Mouse (Mus musculus): ENCODE measurements at regions not wholly inside any gene's neighbourhood (a gene's known extent, or its start where the extent isn't known, plus 50 kb on each side); places are given as distances from the start of the nearest gene placed in this dataset.

DNA sequence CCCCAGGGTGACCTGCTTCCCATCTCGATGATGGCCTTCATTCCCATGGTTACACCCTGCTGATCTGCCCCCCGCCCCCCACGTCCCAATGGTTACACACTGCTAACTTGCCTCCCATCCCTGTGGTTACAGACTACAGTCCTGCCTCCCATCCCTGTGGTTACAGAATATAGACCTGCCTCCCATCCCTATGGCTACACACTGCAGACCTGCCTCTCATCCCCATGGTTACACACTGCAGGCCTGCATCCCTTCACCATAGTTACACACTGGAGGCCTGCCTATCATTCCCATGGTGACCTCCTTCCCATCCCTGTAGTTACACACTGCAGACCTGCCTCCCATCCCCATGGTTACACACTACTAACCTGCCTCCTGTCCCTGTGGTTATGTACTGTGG, 78.3 kb upstream of the Trpc7 start:
- no peak for DNase-seq (ENCODE audit: low spot score in 2 of 2)
- intact Hi-C loops (cut with DNase I), result no loop called here

DNA sequence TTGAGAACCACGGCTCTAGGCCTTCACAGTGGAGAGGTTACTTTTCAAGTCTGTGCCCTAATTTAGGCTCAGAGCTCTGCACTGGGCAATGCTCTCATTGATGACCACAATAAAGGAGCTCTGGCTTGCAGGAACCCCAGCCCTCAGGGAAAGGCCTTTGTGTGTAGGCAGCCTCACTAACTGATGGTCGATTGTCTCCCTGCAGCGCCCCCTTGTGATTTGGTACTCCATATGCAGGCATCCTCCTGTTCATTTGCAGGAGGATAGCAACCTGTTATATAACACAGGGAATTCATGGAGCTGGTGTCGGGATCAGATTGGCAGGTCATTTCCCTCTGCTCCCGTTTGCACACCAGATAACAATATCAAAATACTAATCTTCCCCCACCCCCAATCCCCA, 59.6 kb upstream of the Trpc7 start:
- DNase-seq (ENCODE audit: low spot score in 2 of 2), result no peak
- intact Hi-C loops (cut with DNase I), result no loop called here

DNA sequence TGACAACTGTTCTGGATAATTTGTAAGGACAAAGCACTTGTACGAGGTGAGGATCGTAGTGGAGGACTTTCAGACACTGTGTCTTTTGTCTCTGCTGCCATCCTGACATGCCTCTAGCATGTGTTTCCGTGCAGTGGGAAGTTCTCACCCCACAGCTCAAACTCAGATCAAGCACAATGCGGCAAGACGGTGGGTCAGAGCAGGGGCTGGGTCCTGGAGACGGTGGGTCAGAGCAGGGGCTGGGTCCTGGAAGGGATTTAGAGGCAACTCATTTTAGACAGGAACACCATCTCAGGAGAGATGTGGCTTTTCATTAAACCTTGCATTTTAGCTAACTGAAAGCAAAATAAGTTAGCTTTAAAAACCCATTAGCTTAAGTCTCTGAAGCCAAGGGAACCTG, 52.3 kb upstream of the Trpc7 start:
- intact Hi-C loops (cut with DNase I), result no loop called here
- DNase-seq (ENCODE audit: low spot score in 2 of 2), result no peak

DNA sequence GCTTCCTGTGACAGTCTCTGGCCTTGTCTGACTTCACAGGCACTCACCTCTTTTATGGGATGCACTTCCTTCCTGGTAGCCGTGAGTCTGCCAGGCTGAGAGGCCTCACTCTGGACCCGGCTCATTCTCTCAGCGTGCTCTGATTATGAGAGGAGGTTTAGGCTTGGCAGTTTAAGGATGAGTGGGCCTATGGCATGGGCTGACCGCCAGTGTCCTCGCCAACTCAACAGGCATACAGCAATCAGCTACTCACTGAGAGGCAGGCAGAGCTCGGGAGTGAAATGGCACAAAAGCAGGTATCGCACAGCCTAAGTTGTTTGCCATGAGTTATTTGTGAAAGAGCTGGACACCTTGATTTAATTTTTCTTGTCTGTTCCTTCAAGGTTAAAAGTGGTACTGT, 51.5 kb upstream of the Trpc7 start:
- intact Hi-C loops (cut with DNase I), result no loop called here
- no peak for DNase-seq (ENCODE audit: low spot score in 2 of 2)
